10 mouse cellular contexts compared by ENCODE assay signal in genomic region chr4:48924576-48925459, GRCm38 (mm10).
DNase-seq lines count a peak whose midpoint lies in the region; ATAC-seq and TF ChIP-seq lines count a peak whose summit lies in the region.
"Had no signal": no experiment of that assay in that cellular context is flagged by ENCODE, and none has a peak within 500 bp of the region (broad histone marks: within the 10 kb centered on the region; RNA-seq: fewer than 3 reads in every experiment).

No protein-coding gene starts in this region.

- intact Hi-C loops in left cerebral cortex, postnatal 10 days (cut with DNase I): no loop called here

- no peak overlapping the region for H3K4me2 ChIP-seq in embryonic facial prominence, embryonic 14.5 days (ENCODE audit: low read depth, low read length)
- no peak overlapping the region for H3K4me2 ChIP-seq in liver, embryonic 12.5 days

- TF ChIP-seq POLR2A in olfactory bulb, adult 2 months (IDR thresholded peaks at IDR 0.05; ENCODE audit: insufficient read depth, low read depth, low read length): no peak

- no peak overlapping the region for H3K9ac ChIP-seq in embryonic facial prominence, embryonic 14.5 days (ENCODE audit: low read depth, low read length)
- no peak overlapping the region for H3K9ac ChIP-seq in liver, embryonic 12.5 days

- TF ChIP-seq CTCF in olfactory bulb, adult 2 months (IDR thresholded peaks at IDR 0.05; ENCODE audit: insufficient read depth, low read depth, low read length): no peak

- 73% methylated on average over 4 of the region's 4 CpGs for WGBS in embryonic facial prominence, embryonic 14.5 days
- 57% methylated on average over 4 of the region's 4 CpGs for WGBS in olfactory bulb, adult 2 months
- WGBS in liver, embryonic 12.5 days (ENCODE audit: insufficient replicate concordance): 52% methylated on average over 4 of the region's 4 CpGs

- H3K27ac ChIP-seq in embryonic facial prominence, embryonic 14.5 days (replicated peaks; ENCODE audit: low read depth, low read length): no peak overlapping the region
- peak overlapping the region; percentile 83 for H3K27ac ChIP-seq in olfactory bulb, adult 2 months (ENCODE audit: insufficient read depth, low read depth, low read length)
- H3K27ac ChIP-seq in liver, embryonic 12.5 days: no peak overlapping the region

- no peaks in the 10 kb centered on the region for H3K27me3 ChIP-seq in embryonic facial prominence, embryonic 14.5 days (replicated peaks; ENCODE audit: control insufficient read depth, insufficient read depth, low read length)
- H3K27me3 ChIP-seq in liver, embryonic 12.5 days (replicated peaks): no peaks in the 10 kb centered on the region

- H3K36me3 ChIP-seq in embryonic facial prominence, embryonic 14.5 days (ENCODE audit: control insufficient read depth, insufficient read depth, low read length): no peaks in the 10 kb centered on the region
- H3K36me3 ChIP-seq in liver, embryonic 12.5 days: no peaks in the 10 kb centered on the region

- peak; percentile 33 for DNase-seq in embryonic facial prominence, embryonic 14.5 days (ENCODE audit: low spot score)
- peak; percentile 39 to 79 for DNase-seq in frontal cortex, postnatal 36 days (ENCODE audit: low spot score in 2 of 2)
- DNase-seq in left cerebral cortex, postnatal 10 days (ENCODE audit: extremely low spot score in 1 of 2, low spot score in 2 of 2): peak; percentile 49 to 78
- no peak for DNase-seq in gastrocnemius, postnatal 25 days
- DNase-seq in thymus, postnatal 4 days: no peak
- no peak for DNase-seq in lung, postnatal 14 days
- DNase-seq: gastrocnemius, postnatal 36 days had no signal

- H3K9me3 ChIP-seq in embryonic facial prominence, embryonic 14.5 days (ENCODE audit: control insufficient read depth, low read length): no peaks in the 10 kb centered on the region
- H3K9me3 ChIP-seq in liver, embryonic 12.5 days (replicated peaks): no peaks in the 10 kb centered on the region

- no peak for ATAC-seq in embryonic facial prominence, embryonic 14.5 days (ENCODE audit: low read depth)
- ATAC-seq in liver, embryonic 12.5 days: no peak
- ATAC-seq: intestine, embryonic 16.5 days had no signal

- no peaks in the 10 kb centered on the region for H3K4me1 ChIP-seq in embryonic facial prominence, embryonic 14.5 days (ENCODE audit: control insufficient read depth, insufficient read depth, low read length)
- H3K4me1 ChIP-seq in olfactory bulb, adult 2 months (ENCODE audit: control insufficient read depth, insufficient read depth, low read length): no peaks in the 10 kb centered on the region
- H3K4me1 ChIP-seq in liver, embryonic 12.5 days: no peaks in the 10 kb centered on the region

- H3K4me3 ChIP-seq in embryonic facial prominence, embryonic 14.5 days (ENCODE audit: low read depth, low read length): no peak overlapping the region
- no peak overlapping the region for H3K4me3 ChIP-seq in olfactory bulb, adult 2 months (ENCODE audit: insufficient read depth, low read depth, low read length)
- H3K4me3 ChIP-seq in liver, embryonic 12.5 days: no peak overlapping the region

Comparison
In these comparisons a context has a peak if more than half of its experiments do, and no peak if none do; other contexts are left out.
1. DNase-seq: peak in embryonic facial prominence, embryonic 14.5 days (single experiment), frontal cortex, postnatal 36 days (2 of 2) and left cerebral cortex, postnatal 10 days (2 of 2); none in gastrocnemius, postnatal 25 days (single experiment), thymus, postnatal 4 days (single experiment) and lung, postnatal 14 days (single experiment).